Mouse (Mus musculus): Measurements from ENCODE around the gene Cks2. TPM values are rescaled to one million over a fixed set of nuclear protein-coding genes. Genes with fewer than 3 reads are reported as not detected.
A peak's percentile ranks its signal among the peaks of the same experiment; 100 is the strongest.
"Not testable (repeated sequence)": the region's sequence is repeated elsewhere in the genome, so short reads cannot be mapped to it uniquely, and the experiment has no call there.

The Cks2 gene
- polyA plus RNA-seq, 1 experiment from 2014 or later = 69.3 TPM

- no peak for ATAC-seq (ENCODE audit: low FRiP score, low TSS enrichment)
- Histone ChIP-seq H3K27ac (replicated peaks; ENCODE audit: low read depth, low read length) (no peak overlapping the region), H3K4me3 (replicated peaks; ENCODE audit: low read depth, low read length) (no peak overlapping the region), H3K27me3 (ENCODE audit: control insufficient read depth, insufficient read depth, low read length) (no peaks in the 10 kb centered on the region), H3K36me3 (ENCODE audit: control insufficient read depth, insufficient read depth, low read length) (no peaks in the 10 kb centered on the region), H3K9me3 (ENCODE audit: control insufficient read depth, low read length) (no peaks in the 10 kb centered on the region), H3K9ac (replicated peaks; ENCODE audit: low read length) (no peak overlapping the region), H3K4me2 (ENCODE audit: low read length) (no peak overlapping the region), H3K4me1 (ENCODE audit: control insufficient read depth, insufficient read depth, low read length) (no peaks in the 10 kb centered on the region)
- 93% methylated on average over 6 of the region's 6 CpGs for WGBS
- DNase-seq = no peak
Measured at GRCm38 (mm10) chr13:51628273-51628848, 16.7 kb upstream of the Cks2 start.

- H3K27ac ChIP-seq (replicated peaks; ENCODE audit: low read depth, low read length) = no peak overlapping the region
- H3K4me1 ChIP-seq (ENCODE audit: control insufficient read depth, insufficient read depth, low read length) = no peaks in the 10 kb centered on the region
- no peaks in the 10 kb centered on the region for H3K27me3 ChIP-seq (ENCODE audit: control insufficient read depth, insufficient read depth, low read length)
- 84% methylated on average over 15 of the region's 15 CpGs for WGBS
- H3K9ac ChIP-seq (replicated peaks; ENCODE audit: low read length) = no peak overlapping the region
- no peak for DNase-seq
- H3K36me3 ChIP-seq (ENCODE audit: control insufficient read depth, insufficient read depth, low read length) = no peaks in the 10 kb centered on the region
- ATAC-seq (ENCODE audit: low FRiP score, low TSS enrichment) = no peak
- H3K9me3 ChIP-seq (ENCODE audit: control insufficient read depth, low read length) = no peaks in the 10 kb centered on the region
- no peak overlapping the region for H3K4me3 ChIP-seq (replicated peaks; ENCODE audit: low read depth, low read length)
- no peak overlapping the region for H3K4me2 ChIP-seq (ENCODE audit: low read length)
Measured at GRCm38 (mm10) chr13:51631354-51631992, 13.6 kb upstream of the Cks2 start.

GRCm38 (mm10) chr13:51632560-51633218 lies 12.3 kb upstream of the Cks2 start:
- Histone ChIP-seq H3K36me3 (ENCODE audit: control insufficient read depth, insufficient read depth, low read length) (no peaks in the 10 kb centered on the region), H3K4me3 (replicated peaks; ENCODE audit: low read depth, low read length) (no peak overlapping the region), H3K9ac (replicated peaks; ENCODE audit: low read length) (no peak overlapping the region), H3K4me2 (ENCODE audit: low read length) (no peak overlapping the region), H3K9me3 (ENCODE audit: control insufficient read depth, low read length) (no peaks in the 10 kb centered on the region), H3K27me3 (ENCODE audit: control insufficient read depth, insufficient read depth, low read length) (no peaks in the 10 kb centered on the region), H3K27ac (replicated peaks; ENCODE audit: low read depth, low read length) (no peak overlapping the region), H3K4me1 (ENCODE audit: control insufficient read depth, insufficient read depth, low read length) (no peaks in the 10 kb centered on the region)
- ATAC-seq (ENCODE audit: low FRiP score, low TSS enrichment) (no peak), DNase-seq (no peak)
- WGBS = 89% methylated on average over 5 of the region's 5 CpGs

- not testable (repeated sequence) for H3K36me3 ChIP-seq (ENCODE audit: control insufficient read depth, insufficient read depth, low read length); H3K4me2 ChIP-seq (ENCODE audit: low read length); H3K9me3 ChIP-seq (ENCODE audit: control insufficient read depth, low read length); H3K27ac ChIP-seq (replicated peaks; ENCODE audit: low read depth, low read length); H3K4me3 ChIP-seq (replicated peaks; ENCODE audit: low read depth, low read length); ATAC-seq (ENCODE audit: low FRiP score, low TSS enrichment); H3K27me3 ChIP-seq (ENCODE audit: control insufficient read depth, insufficient read depth, low read length); H3K4me1 ChIP-seq (ENCODE audit: control insufficient read depth, insufficient read depth, low read length); H3K9ac ChIP-seq (replicated peaks; ENCODE audit: low read length); DNase-seq
- 63% methylated on average over 4 of the region's 9 CpGs for WGBS
Measured at GRCm38 (mm10) chr13:51635384-51635783, 9.6 kb upstream of the Cks2 start.

- Histone ChIP-seq H3K27me3 (ENCODE audit: control insufficient read depth, insufficient read depth, low read length) (no peaks in the 10 kb centered on the region), H3K27ac (replicated peaks; ENCODE audit: low read depth, low read length) (no peak overlapping the region), H3K4me3 (replicated peaks; ENCODE audit: low read depth, low read length) (no peak overlapping the region), H3K9me3 (ENCODE audit: control insufficient read depth, low read length) (no peaks in the 10 kb centered on the region), H3K4me2 (ENCODE audit: low read length) (no peak overlapping the region), H3K9ac (replicated peaks; ENCODE audit: low read length) (no peak overlapping the region), H3K4me1 (ENCODE audit: control insufficient read depth, insufficient read depth, low read length) (no peaks in the 10 kb centered on the region), H3K36me3 (ENCODE audit: control insufficient read depth, insufficient read depth, low read length) (no peaks in the 10 kb centered on the region)
- WGBS = 91% methylated on average over 4 of the region's 4 CpGs
- DNase-seq = no peak
- no peak for ATAC-seq (ENCODE audit: low FRiP score, low TSS enrichment)
Measured at GRCm38 (mm10) chr13:51638958-51639357, 6.1 kb upstream of the Cks2 start.

- DNase-seq (no peak), ATAC-seq (ENCODE audit: low FRiP score, low TSS enrichment) (no peak)
- Histone ChIP-seq H3K4me1 (ENCODE audit: control insufficient read depth, insufficient read depth, low read length) (peaks cover 5% of the 10 kb centered on the region; the same call in 1 of the 2 replicates), H3K27ac (replicated peaks; ENCODE audit: low read depth, low read length) (no peak overlapping the region), H3K9me3 (ENCODE audit: control insufficient read depth, low read length) (no peaks in the 10 kb centered on the region), H3K4me3 (replicated peaks; ENCODE audit: low read depth, low read length) (no peak overlapping the region), H3K9ac (replicated peaks; ENCODE audit: low read length) (no peak overlapping the region), H3K27me3 (ENCODE audit: control insufficient read depth, insufficient read depth, low read length) (no peaks in the 10 kb centered on the region), H3K36me3 (ENCODE audit: control insufficient read depth, insufficient read depth, low read length) (no peaks in the 10 kb centered on the region), H3K4me2 (ENCODE audit: low read length) (no peak overlapping the region)
- WGBS = 90% methylated on average over 3 of the region's 3 CpGs
Measured at GRCm38 (mm10) chr13:51641424-51641823, 3.6 kb upstream of the Cks2 start.

- Histone ChIP-seq H3K4me1 (ENCODE audit: control insufficient read depth, insufficient read depth, low read length) (peaks cover 5% of the 10 kb centered on the region; the same call in 1 of the 2 replicates), H3K9me3 (ENCODE audit: control insufficient read depth, low read length) (no peaks in the 10 kb centered on the region), H3K9ac (replicated peaks; ENCODE audit: low read length) (no peak overlapping the region), H3K27ac (replicated peaks; ENCODE audit: low read depth, low read length) (no peak overlapping the region), H3K4me3 (replicated peaks; ENCODE audit: low read depth, low read length) (no peak overlapping the region), H3K36me3 (ENCODE audit: control insufficient read depth, insufficient read depth, low read length) (no peaks in the 10 kb centered on the region), H3K27me3 (ENCODE audit: control insufficient read depth, insufficient read depth, low read length) (no peaks in the 10 kb centered on the region), H3K4me2 (ENCODE audit: low read length) (no peak overlapping the region)
- ATAC-seq (ENCODE audit: low FRiP score, low TSS enrichment) (no peak), DNase-seq (no peak)
- 36% methylated on average over 11 of the region's 11 CpGs for WGBS
Measured at GRCm38 (mm10) chr13:51642171-51642778, 2.8 kb upstream of the Cks2 start.

GRCm38 (mm10) chr13:51643924-51644828 lies 856 bp upstream of the Cks2 start:
- Histone ChIP-seq H3K9me3 (ENCODE audit: control insufficient read depth, low read length) (no peaks in the 10 kb centered on the region), H3K27ac (replicated peaks; ENCODE audit: low read depth, low read length) (peak overlapping the region; percentile 23), H3K36me3 (ENCODE audit: control insufficient read depth, insufficient read depth, low read length) (no peaks in the 10 kb centered on the region), H3K4me3 (replicated peaks; ENCODE audit: low read depth, low read length) (peak overlapping the region; percentile 55), H3K4me1 (ENCODE audit: control insufficient read depth, insufficient read depth, low read length) (peaks cover 5% of the 10 kb centered on the region; the same call in 1 of the 2 replicates), H3K27me3 (ENCODE audit: control insufficient read depth, insufficient read depth, low read length) (no peaks in the 10 kb centered on the region), H3K4me2 (ENCODE audit: low read length) (peak overlapping the region; percentile 85), H3K9ac (replicated peaks; ENCODE audit: low read length) (peak overlapping the region; percentile 51)
- DNase-seq (no peak), ATAC-seq (ENCODE audit: low FRiP score, low TSS enrichment) (peak; percentile 18; the same call in 1 of the 2 replicates)
- WGBS = 46% methylated on average over 20 of the region's 20 CpGs
